Mouse (Mus musculus) midbrain, embryonic 14.5 days (tissue): ENCODE results near the gene Bex6. TPM values are rescaled to one million over a fixed set of nuclear protein-coding genes. Genes with fewer than 3 reads are reported as not detected.

Experiments used
- ATAC-seq: fragments of 200-750 bp; cut with Nextera tagmentation; 2 replicates; pipeline ENCODE4 v1.8.0; 2017; ENCODE audit warnings: moderate number of reproducible peaks, moderate library complexity; ENCODE audit not compliant: low FRiP score, low TSS enrichment
- DNase-seq: peaks from one replicate; pipeline ENCODE4 v3.0.0-alpha.2; 2015
- H3K27ac ChIP-seq: fragments of 300-500 bp; sonication (generic); replicated peaks from 2 replicates; pipeline ENCODE4 v1.5.1; 2014; ENCODE audit warnings: mild to moderate bottlenecking, low read depth, low read length, moderate library complexity
- H3K27me3 ChIP-seq: fragments of 300-500 bp; sonication (generic); 2 replicates; pipeline ENCODE4 v1.6.1; 2014; ENCODE audit warnings: low read length, control low read depth, mixed read lengths; ENCODE audit not compliant: control insufficient read depth, insufficient read depth
- H3K36me3 ChIP-seq: fragments of 300-500 bp; sonication (generic); 2 replicates; pipeline ENCODE4 v1.6.1; 2014; ENCODE audit warnings: low read length, control low read depth; ENCODE audit not compliant: control insufficient read depth, insufficient read depth
- H3K4me1 ChIP-seq: fragments of 300-500 bp; sonication (generic); 2 replicates; pipeline ENCODE4 v1.6.1; 2014; ENCODE audit warnings: mild to moderate bottlenecking, antibody characterized with exemption, low read length, control low read depth; ENCODE audit not compliant: control insufficient read depth, insufficient read depth
- H3K4me2 ChIP-seq: fragments of 300-500 bp; sonication (generic); 2 replicates; pipeline ENCODE4 v1.6.1; 2014; ENCODE audit warnings: mild to moderate bottlenecking, low read length, moderate library complexity
- H3K4me3 ChIP-seq: fragments of 300-500 bp; sonication (generic); replicated peaks from 2 replicates; pipeline ENCODE4 v1.5.1; 2014; ENCODE audit warnings: low read depth, low read length
- H3K9ac ChIP-seq: fragments of 300-500 bp; sonication (generic); replicated peaks from 2 replicates; pipeline ENCODE4 v1.6.1; 2014; ENCODE audit warnings: mild to moderate bottlenecking, low read length, moderate library complexity
- H3K9me3 ChIP-seq: fragments of 300-500 bp; sonication (generic); 2 replicates; pipeline ENCODE4 v1.6.1; 2016; ENCODE audit warnings: low read length, control low read depth, mixed read lengths; ENCODE audit not compliant: control insufficient read depth
- WGBS: fragments of 180-500 bp; shearing (Covaris S2); extraction: QIAGEN DNeasy Blood & Tissue Kit; methylation state at CpG from one replicate; pipeline ENCODE4 v1.1.7; 2014; 5-methylcytosine and 5-hydroxymethylcytosine counted together
- polyA plus RNA-seq: library from polyadenylated mRNA; unstranded; fragments of >200 nt; fragmentation: Nextera tagmentation; extraction: Ambion mirVana; gene quantifications from 2 replicates; pipeline ENCODE4 v1.2.1, GENCODE M21; 2014

Gene Bex6
- polyA plus RNA-seq, 1 experiment from 2014 or later = not detected

DNA sequence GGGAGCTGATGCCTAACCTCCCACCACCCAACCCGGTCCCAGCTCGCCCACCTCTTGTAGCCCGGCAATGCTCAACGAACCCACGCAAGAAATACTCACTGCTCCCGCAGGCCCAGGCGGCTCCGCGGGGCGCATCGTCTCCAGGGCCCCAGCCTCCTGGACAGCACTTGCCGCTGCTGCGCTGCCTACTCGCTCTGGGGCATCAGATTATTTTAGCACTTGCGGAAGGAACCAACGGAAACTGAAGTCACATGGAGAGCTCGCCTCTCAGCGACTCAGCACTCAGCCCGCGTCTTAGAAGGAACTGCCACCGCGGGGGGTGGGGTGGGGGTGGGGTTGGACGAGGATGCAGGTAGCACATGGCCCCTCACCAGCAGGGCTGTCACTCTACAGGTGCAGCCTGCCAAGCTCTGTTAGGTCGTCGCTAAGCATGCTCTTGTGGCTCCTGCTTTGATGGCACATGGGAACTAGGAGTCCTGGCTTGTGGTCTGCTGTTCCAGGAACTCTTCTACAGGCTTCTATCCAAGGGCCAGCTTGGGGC, 14.3 kb upstream of the Bex6 start, which contains the start of gene Nrros:
Nrros (minus strand) TSS at position 314 of the 541 bp plus-strand sequence.
- Histone ChIP-seq H3K9ac (no peak within 1 kb of the TSS; the same call in 1 of the 2 replicates), H3K4me2 (peak within 1 kb of the TSS; percentile 63), H3K9me3 (no peaks in the 10 kb centered on the region), H3K27ac (no peak within 1 kb of the TSS), H3K27me3 (peaks cover 8% of the 10 kb centered on the region; the same call in 1 of the 2 replicates), H3K4me3 (peak within 1 kb of the TSS; percentile 31), H3K4me1 (peaks cover 6% of the 10 kb centered on the region; the same call in 1 of the 2 replicates), H3K36me3 (no peaks in the 10 kb centered on the region)
- no peak for ATAC-seq
- peak; percentile 52 for DNase-seq
- WGBS = 3% methylated on average over 25 of the region's 25 CpGs

DNA sequence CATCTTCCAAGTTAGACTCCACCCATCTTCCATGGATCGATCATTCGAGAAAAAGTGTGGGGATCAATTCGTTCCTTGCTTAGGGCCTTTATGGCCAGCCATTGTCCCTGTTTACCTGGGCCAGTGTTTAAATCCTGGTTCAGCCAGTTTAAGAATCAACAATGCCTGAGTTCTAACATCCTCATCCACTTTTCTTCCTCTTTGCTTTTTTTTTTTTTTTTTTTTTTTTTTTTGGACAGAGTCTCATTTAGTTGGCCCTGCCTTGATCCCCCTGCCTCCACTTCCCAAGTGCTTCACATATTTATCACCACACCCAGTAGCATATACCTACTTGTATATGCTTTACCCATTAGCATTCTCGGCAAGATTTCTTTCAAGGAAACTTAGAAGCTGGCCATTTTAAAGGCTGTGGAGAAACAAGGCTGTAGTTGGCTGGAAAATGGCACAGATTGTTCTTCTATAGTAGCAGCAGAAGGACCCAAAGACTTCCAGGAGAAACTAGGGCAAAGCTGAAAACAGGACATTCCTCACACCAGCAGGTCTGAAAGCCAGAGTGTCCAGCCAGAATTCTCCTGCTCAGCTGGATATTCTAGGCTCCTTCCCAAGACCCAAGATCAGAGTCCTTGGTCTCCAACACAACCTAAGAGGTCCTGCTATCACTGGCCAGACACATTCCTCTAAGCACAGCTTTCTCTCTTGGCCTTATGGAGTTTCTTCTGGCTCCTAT, 11.6 kb upstream of the Bex6 start:
- Histone ChIP-seq H3K4me2 (no peak overlapping the region), H3K27me3 (peaks cover 8% of the 10 kb centered on the region; the same call in 1 of the 2 replicates), H3K27ac (no peak overlapping the region), H3K36me3 (no peaks in the 10 kb centered on the region), H3K9me3 (no peaks in the 10 kb centered on the region), H3K4me1 (peaks cover 6% of the 10 kb centered on the region; the same call in 1 of the 2 replicates), H3K9ac (no peak overlapping the region), H3K4me3 (no peak overlapping the region)
- 92% methylated on average over 4 of the region's 4 CpGs for WGBS
- ATAC-seq = no peak
- no peak for DNase-seq

DNA sequence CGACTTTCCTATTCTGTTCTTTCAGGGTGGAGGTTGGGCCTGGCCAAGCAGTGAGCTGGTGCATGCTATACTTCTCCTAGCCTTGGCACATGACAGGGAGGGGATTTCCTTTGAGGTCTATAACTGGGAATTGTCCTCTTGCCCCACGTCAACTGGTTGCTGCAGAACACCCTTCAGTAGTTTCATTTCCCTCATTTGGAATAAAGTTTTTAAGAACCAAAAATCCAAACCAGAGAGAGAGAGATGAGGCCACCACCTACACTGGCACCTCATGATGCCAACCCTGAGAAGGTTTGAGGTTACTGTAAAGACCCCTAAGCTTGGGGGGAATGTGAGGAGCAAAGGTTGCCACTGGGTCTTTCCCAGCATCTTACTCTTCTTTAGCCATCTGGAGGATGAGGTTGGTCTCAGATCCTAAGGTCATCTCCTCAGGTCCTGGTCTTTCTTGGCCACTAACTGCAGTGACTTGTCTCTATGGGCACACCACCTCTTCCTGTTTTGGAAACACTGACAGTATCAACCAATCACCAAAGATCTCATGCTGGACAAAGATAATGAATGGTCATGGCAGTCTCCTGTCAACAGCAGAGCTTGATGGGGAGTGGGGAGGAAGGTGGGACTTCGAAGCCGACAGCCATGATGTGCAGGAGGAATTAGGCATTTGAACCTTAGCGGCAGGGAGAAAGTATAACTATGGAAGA, 8.4 kb upstream of the Bex6 start:
- ATAC-seq (no peak), DNase-seq (no peak)
- no peak overlapping the region for H3K4me2 ChIP-seq
- H3K36me3 ChIP-seq = no peaks in the 10 kb centered on the region
- no peaks in the 10 kb centered on the region for H3K27me3 ChIP-seq
- no peak overlapping the region for H3K27ac ChIP-seq
- no peak overlapping the region for H3K4me3 ChIP-seq
- no peaks in the 10 kb centered on the region for H3K9me3 ChIP-seq
- no peaks in the 10 kb centered on the region for H3K4me1 ChIP-seq
- no peak overlapping the region for H3K9ac ChIP-seq
- 88% methylated on average over 5 of the region's 5 CpGs for WGBS

DNA sequence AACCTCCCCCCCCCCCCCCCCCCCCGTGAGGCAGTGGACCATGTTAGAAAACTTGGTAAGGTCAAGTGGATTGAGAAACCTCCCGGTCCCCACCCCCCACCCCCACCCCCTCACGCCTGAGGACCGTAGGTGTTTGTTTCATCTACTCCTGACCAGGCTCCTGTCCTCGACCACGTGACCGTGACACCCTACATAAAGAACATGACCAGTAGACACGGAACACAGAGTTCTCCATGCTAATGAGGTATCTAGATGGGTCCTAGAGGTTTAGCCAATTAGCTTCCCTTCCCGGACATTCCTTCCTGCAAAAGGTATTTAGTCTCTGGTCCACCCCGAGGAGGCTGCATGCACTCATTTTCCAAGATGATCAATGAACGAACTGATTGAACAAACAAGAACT, 6.2 kb upstream of the Bex6 start:
- 71% methylated on average over 11 of the region's 11 CpGs for WGBS
- H3K36me3 ChIP-seq = no peaks in the 10 kb centered on the region
- no peak for DNase-seq
- no peak for ATAC-seq
- no peak overlapping the region for H3K9ac ChIP-seq
- no peaks in the 10 kb centered on the region for H3K27me3 ChIP-seq
- no peak overlapping the region for H3K4me3 ChIP-seq
- no peak overlapping the region for H3K4me2 ChIP-seq
- H3K27ac ChIP-seq = no peak overlapping the region
- no peaks in the 10 kb centered on the region for H3K4me1 ChIP-seq
- H3K9me3 ChIP-seq = no peaks in the 10 kb centered on the region

- H3K4me1 ChIP-seq = no peaks in the 10 kb centered on the region
- no peaks in the 10 kb centered on the region for H3K36me3 ChIP-seq
- no peak overlapping the region for H3K9ac ChIP-seq
- DNase-seq (no peak), ATAC-seq (no peak)
- no peaks in the 10 kb centered on the region for H3K9me3 ChIP-seq
- 75% methylated on average over 8 of the region's 8 CpGs for WGBS
- no peak overlapping the region for H3K27ac ChIP-seq
- no peak overlapping the region for H3K4me2 ChIP-seq
- no peak overlapping the region for H3K4me3 ChIP-seq
- no peaks in the 10 kb centered on the region for H3K27me3 ChIP-seq
Measured at GRCm38 (mm10) chr16:32174340-32175005, 5.2 kb upstream of the Bex6 start.

DNA sequence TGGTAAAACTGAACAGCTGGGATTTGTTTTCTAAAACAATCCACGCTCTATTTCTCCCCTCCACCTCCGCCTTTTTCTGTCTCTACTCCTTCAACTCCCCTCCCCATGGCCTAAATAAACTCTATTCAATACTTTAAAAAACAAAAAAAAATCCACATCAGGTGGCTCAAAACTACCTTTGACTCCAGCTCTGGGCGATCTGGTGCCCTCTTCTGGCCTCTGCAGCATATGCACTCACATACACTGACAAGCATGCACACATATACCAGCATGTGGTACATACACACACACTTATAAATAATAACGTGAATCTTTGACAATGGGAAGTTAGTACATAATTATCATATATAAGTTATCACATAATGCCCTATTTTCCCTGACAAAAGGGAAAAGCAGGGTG, 4.6 kb upstream of the Bex6 start:
- Histone ChIP-seq H3K27me3 (no peaks in the 10 kb centered on the region), H3K4me3 (no peak overlapping the region), H3K4me1 (no peaks in the 10 kb centered on the region), H3K9ac (no peak overlapping the region), H3K27ac (no peak overlapping the region), H3K4me2 (no peak overlapping the region), H3K9me3 (no peaks in the 10 kb centered on the region), H3K36me3 (no peaks in the 10 kb centered on the region)
- ATAC-seq (no peak), DNase-seq (no peak)
- 92% methylated on average over 4 of the region's 4 CpGs for WGBS

DNA sequence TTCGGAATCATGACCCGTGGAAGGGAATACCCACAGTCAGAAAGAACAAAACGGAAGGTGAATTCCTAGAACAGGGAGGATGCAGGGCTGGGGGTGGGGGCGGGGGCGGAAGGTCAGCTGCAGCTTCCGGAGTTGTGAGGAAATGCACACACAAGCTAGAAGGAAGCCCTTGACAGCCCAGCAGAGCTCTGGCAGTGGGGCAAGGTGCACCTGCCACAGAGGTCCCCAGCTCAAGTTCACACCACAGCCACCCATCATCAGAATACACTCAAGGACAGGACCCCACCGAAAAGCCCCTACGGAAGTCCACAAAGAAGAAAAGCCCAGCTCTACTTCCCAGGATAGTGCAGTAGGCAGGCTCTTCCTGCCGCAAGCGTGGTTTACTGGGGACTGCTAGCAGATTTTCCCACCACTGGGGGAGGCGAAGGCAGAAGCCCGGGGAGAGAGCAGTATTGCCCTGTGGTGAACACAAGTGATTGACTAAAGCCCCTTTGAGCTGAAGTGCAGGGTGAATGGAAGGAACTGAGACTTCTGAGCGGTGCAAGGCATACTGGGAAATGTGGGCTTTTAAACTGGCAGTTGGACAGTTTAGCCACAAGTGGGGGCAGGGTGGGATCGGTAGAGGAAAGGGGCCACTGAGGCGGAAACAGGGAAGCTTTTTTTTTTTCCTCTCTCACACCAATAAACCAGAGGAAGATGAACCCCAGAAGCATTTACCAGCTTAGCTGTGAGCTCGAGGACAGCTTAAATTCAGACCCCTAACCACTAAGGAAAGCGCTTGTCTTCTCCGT, 2.5 kb upstream of the Bex6 start:
- H3K36me3 ChIP-seq = no peaks in the 10 kb centered on the region
- 53% methylated on average over 18 of the region's 18 CpGs for WGBS
- H3K27ac ChIP-seq = no peak overlapping the region
- H3K9ac ChIP-seq = no peak overlapping the region; the same call in 1 of the 2 replicates
- no peaks in the 10 kb centered on the region for H3K4me1 ChIP-seq
- DNase-seq = peak; percentile 8
- H3K4me2 ChIP-seq = no peak overlapping the region
- H3K4me3 ChIP-seq = no peak overlapping the region
- H3K9me3 ChIP-seq = no peaks in the 10 kb centered on the region
- H3K27me3 ChIP-seq = no peaks in the 10 kb centered on the region
- ATAC-seq = no peak

- DNase-seq = no peak
- Histone ChIP-seq H3K4me2 (no peak overlapping the region), H3K27ac (no peak overlapping the region), H3K9ac (no peak overlapping the region), H3K36me3 (no peaks in the 10 kb centered on the region), H3K4me1 (no peaks in the 10 kb centered on the region), H3K9me3 (no peaks in the 10 kb centered on the region), H3K27me3 (no peaks in the 10 kb centered on the region), H3K4me3 (no peak overlapping the region)
- no peak for ATAC-seq
- 94% methylated on average over 5 of the region's 5 CpGs for WGBS
Measured at GRCm38 (mm10) chr16:32186056-32186455, 6.4 kb downstream of the Bex6 start.
